Mouse (Mus musculus): ENCODE data around the gene Spock2. TPM values are rescaled to one million over a fixed set of nuclear protein-coding genes. Genes with fewer than 3 reads are reported as not detected.
"Not testable (repeated sequence)": the region's sequence is repeated elsewhere in the genome, so short reads cannot be mapped to it uniquely, and the experiment has no call there.

The Spock2 gene
- polyA plus RNA-seq, 1 experiment from 2014 or later = 10.8 TPM

DNA sequence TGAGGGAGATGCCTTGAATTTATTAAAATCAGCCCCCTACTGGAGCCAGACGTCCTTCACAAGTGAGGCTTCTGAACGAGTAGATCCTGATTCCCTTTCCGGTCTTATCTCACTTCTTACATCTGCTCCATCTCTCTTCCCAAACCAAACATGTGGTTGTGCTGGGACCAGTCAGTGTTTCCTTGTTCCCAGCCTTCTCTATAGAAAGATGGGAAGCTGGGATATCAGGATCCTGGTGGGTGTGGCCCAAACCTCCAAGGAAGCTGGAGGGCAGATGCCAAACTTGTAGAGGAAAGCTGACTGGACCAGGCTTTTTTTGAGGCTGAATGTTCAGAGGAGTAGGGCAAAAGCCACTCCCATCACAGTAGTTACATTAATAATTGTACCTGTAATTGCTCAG lies 68.5 kb downstream of the Spock2 start:
- H3K9me3 ChIP-seq = no peaks in the 10 kb centered on the region
- no peak overlapping the region for H3K4me2 ChIP-seq (replicated peaks)
- no peaks in the 10 kb centered on the region for H3K36me3 ChIP-seq
- ATAC-seq (ENCODE audit: insufficient number of reproducible peaks, insufficient read depth, low FRiP score, low TSS enrichment) = no peak
- no peak overlapping the region for H3K27ac ChIP-seq
- H3K9ac ChIP-seq = no peak overlapping the region
- WGBS = 54% methylated on average over 3 of the region's 3 CpGs
- H3K4me1 ChIP-seq = no peaks in the 10 kb centered on the region
- no peaks in the 10 kb centered on the region for H3K27me3 ChIP-seq
- no peak overlapping the region for H3K4me3 ChIP-seq

DNA sequence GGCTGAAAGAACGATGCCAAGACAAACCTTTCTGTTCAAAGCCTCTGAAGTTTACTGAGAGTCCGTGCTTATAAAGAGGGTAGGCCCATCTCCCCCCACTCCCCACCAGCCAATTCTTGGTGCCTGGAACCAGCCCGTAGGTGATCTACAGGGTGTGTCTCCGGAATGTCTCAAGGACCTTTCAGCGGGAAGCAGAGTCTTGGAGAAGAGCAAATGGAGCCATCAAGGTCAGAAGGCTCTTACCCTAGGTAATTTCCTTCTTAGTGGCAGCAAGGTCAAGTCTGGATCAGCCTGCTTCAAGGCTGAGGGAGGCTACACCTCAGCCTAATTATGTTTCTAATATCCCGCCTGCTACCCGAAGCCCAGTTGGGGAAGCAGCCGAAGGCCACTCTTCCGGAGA lies 69.3 kb downstream of the Spock2 start:
- not testable (repeated sequence) for H3K4me1 ChIP-seq; H3K27me3 ChIP-seq; H3K4me2 ChIP-seq (replicated peaks); ATAC-seq (ENCODE audit: insufficient number of reproducible peaks, insufficient read depth, low FRiP score, low TSS enrichment); H3K9me3 ChIP-seq; H3K27ac ChIP-seq; H3K36me3 ChIP-seq; H3K4me3 ChIP-seq; H3K9ac ChIP-seq
- 89% methylated on average over 9 of the region's 9 CpGs for WGBS

Small RNAs within 50 kb of the gene (microRNA-seq; reads per million reads assigned to microRNA genes)
- gene Mir6906 = not detected

Other genes starting within 250 kb of the Spock2 start
- gene Dnajb12, start 226.7 kb upstream of the Spock2 start, polyA plus RNA-seq (2016; fragmentation: Nextera tagmentation; extraction: Ambion mirVana) = 18.9 and 19.9 TPM in 2 replicates
- gene Ddit4, start 154.4 kb upstream of the Spock2 start, polyA plus RNA-seq (2016; fragmentation: Nextera tagmentation; extraction: Ambion mirVana) = 81.2 and 92.3 TPM in 2 replicates
- 41.8 and 41.9 TPM in 2 replicates for gene Ascc1, start 103.4 kb upstream of the Spock2 start, polyA plus RNA-seq (2016; fragmentation: Nextera tagmentation; extraction: Ambion mirVana)
- gene Anapc16, start 103.1 kb upstream of the Spock2 start, polyA plus RNA-seq (2016; fragmentation: Nextera tagmentation; extraction: Ambion mirVana) = 125 TPM in 2 replicates
- gene Chst3, start 113.0 kb downstream of the Spock2 start, polyA plus RNA-seq (2016; fragmentation: Nextera tagmentation; extraction: Ambion mirVana) = 3.2 and 3.6 TPM in 2 replicates
- gene Psap, start 171.4 kb downstream of the Spock2 start, polyA plus RNA-seq (2016; fragmentation: Nextera tagmentation; extraction: Ambion mirVana) = 75.7 and 77.6 TPM in 2 replicates
- gene Vsir, start 240.6 kb downstream of the Spock2 start, polyA plus RNA-seq (2016; fragmentation: Nextera tagmentation; extraction: Ambion mirVana) = 1.9 and 2.2 TPM in 2 replicates